Comparison of ENCODE assay signal across 9 mouse cellular contexts in the genomic region with DNA sequence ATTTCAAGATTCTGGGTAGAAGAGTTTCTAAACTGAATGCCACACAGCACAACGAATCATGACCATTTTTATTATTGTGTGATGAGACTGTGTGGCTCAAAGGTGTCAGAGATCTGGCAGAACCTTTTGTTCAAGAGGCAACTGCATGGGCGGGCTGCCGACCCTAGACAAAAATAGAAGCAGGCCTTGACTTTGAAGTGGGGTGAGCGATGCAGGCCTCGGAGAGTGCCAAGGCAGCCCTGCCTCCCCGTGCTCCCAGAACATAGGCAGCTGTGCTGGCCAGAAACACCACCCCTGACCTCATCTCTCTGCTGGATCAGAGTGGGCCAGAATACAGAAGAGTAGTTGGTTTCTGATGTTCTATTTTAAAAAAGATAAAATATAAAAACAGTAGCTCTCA. TPM values are rescaled to one million over a fixed set of nuclear protein-coding genes. Genes with fewer than 3 reads are reported as not detected.
DNase-seq lines count a peak whose midpoint lies in the region; ATAC-seq lines count a peak whose summit lies in the region.
"Had no signal": no experiment of that assay in that cellular context is flagged by ENCODE, and none has a peak within 500 bp of the region (broad histone marks: within the 10 kb centered on the region; RNA-seq: fewer than 3 reads in every experiment).

No protein-coding gene starts in this region.

- ATAC-seq in limb, embryonic 12.5 days (ENCODE audit: insufficient number of reproducible peaks, insufficient read depth, low FRiP score, low TSS enrichment, low read depth), result no peak
- ATAC-seq in heart, embryonic 16.5 days (replicated peaks; ENCODE audit: extremely low read depth, insufficient read depth, low FRiP score), result peak; percentile 94
- 0 out of 2 replicates have a peak, but pooled peaks have one; percentile 35 for ATAC-seq in megakaryocyte-erythroid progenitor cell, adult 5-6 weeks (replicated peaks; ENCODE audit: low FRiP score, low TSS enrichment, poor library complexity, severe bottlenecking)

- WGBS in limb, embryonic 12.5 days, result 37% methylated on average over 6 of the region's 6 CpGs
- 53% methylated on average over 6 of the region's 6 CpGs for WGBS in limb, embryonic 10.5 days
- 12% methylated on average over 6 of the region's 6 CpGs for WGBS in heart, embryonic 16.5 days

- H3K9ac ChIP-seq in limb, embryonic 12.5 days (replicated peaks), result no peak overlapping the region
- peak overlapping the region; percentile 58 for H3K9ac ChIP-seq in heart, embryonic 16.5 days (ENCODE audit: low read length)
- H3K9ac ChIP-seq: midbrain, embryonic 12.5 days had no signal

- no peak for DNase-seq in limb, embryonic 10.5 days (ENCODE audit: low spot score)
- DNase-seq in T-cell, adult 2 months (ENCODE audit: low spot score), result no peak
- no peak for DNase-seq in spleen, adult 12 weeks (ENCODE audit: low spot score)
- DNase-seq in urinary bladder, postnatal 10 days (ENCODE audit: low spot score), result no peak

- no peaks in the 10 kb centered on the region for H3K9me3 ChIP-seq in limb, embryonic 12.5 days
- no peaks in the 10 kb centered on the region for H3K9me3 ChIP-seq in limb, embryonic 10.5 days (replicated peaks)
- no peaks in the 10 kb centered on the region for H3K9me3 ChIP-seq in heart, embryonic 16.5 days (replicated peaks; ENCODE audit: control insufficient read depth, low read length)
- H3K9me3 ChIP-seq: midbrain, embryonic 12.5 days had no signal

- H3K27me3 ChIP-seq in limb, embryonic 12.5 days, result no peaks in the 10 kb centered on the region
- no peaks in the 10 kb centered on the region for H3K27me3 ChIP-seq in limb, embryonic 10.5 days (ENCODE audit: low read depth, poor library complexity, severe bottlenecking)
- no peaks in the 10 kb centered on the region for H3K27me3 ChIP-seq in heart, embryonic 16.5 days (ENCODE audit: control insufficient read depth, insufficient read depth, low read length)
- H3K27me3 ChIP-seq: midbrain, embryonic 12.5 days had no signal

- no peak overlapping the region for H3K4me2 ChIP-seq in limb, embryonic 12.5 days
- peak overlapping the region; percentile 51 for H3K4me2 ChIP-seq in heart, embryonic 16.5 days (ENCODE audit: low read depth, low read length)
- H3K4me2 ChIP-seq: midbrain, embryonic 12.5 days had no signal

- peaks cover 18% of the 10 kb centered on the region for H3K4me1 ChIP-seq in limb, embryonic 12.5 days (replicated peaks)
- H3K4me1 ChIP-seq in limb, embryonic 10.5 days, result peaks cover 14% of the 10 kb centered on the region; the same call in 1 of the 2 replicates
- H3K4me1 ChIP-seq in brown adipose tissue, adult 24 weeks (ENCODE audit: control insufficient read depth, insufficient read depth, insufficient read length, low read length), result peaks cover 14% of the 10 kb centered on the region
- H3K4me1 ChIP-seq in heart, embryonic 16.5 days (ENCODE audit: control insufficient read depth, insufficient read depth, low read length), result peaks cover 19% of the 10 kb centered on the region

- H3K4me3 ChIP-seq in limb, embryonic 12.5 days (replicated peaks), result no peak overlapping the region
- no peak overlapping the region for H3K4me3 ChIP-seq in limb, embryonic 10.5 days
- no peak overlapping the region for H3K4me3 ChIP-seq in brown adipose tissue, adult 24 weeks (ENCODE audit: insufficient read depth, low read depth, low read length)
- H3K4me3 ChIP-seq in heart, embryonic 16.5 days (ENCODE audit: low read length), result peak overlapping the region; percentile 1; the same call in 1 of the 2 replicates
- H3K4me3 ChIP-seq: midbrain, embryonic 12.5 days had no signal

- no peaks in the 10 kb centered on the region for H3K36me3 ChIP-seq in limb, embryonic 12.5 days
- no peaks in the 10 kb centered on the region for H3K36me3 ChIP-seq in limb, embryonic 10.5 days
- no peaks in the 10 kb centered on the region for H3K36me3 ChIP-seq in heart, embryonic 16.5 days (ENCODE audit: control insufficient read depth, insufficient read depth)
- H3K36me3 ChIP-seq: midbrain, embryonic 12.5 days had no signal

- H3K27ac ChIP-seq in limb, embryonic 12.5 days, result peak overlapping the region; percentile 36; the same call in 1 of the 2 replicates
- no peak overlapping the region for H3K27ac ChIP-seq in limb, embryonic 10.5 days
- peak overlapping the region; percentile 58 for H3K27ac ChIP-seq in brown adipose tissue, adult 24 weeks (replicated peaks; ENCODE audit: low read depth, low read length)
- H3K27ac ChIP-seq in heart, embryonic 16.5 days (ENCODE audit: low read length), result peak overlapping the region; percentile 98
- H3K27ac ChIP-seq: midbrain, embryonic 12.5 days had no signal

RNA-seq across cellular contexts. Expression of gene Myoz2, which starts 57.6 kb away (rescaled TPM):
- polyA plus RNA-seq in limb, embryonic 12.5 days (2016; fragmentation: Nextera tagmentation; extraction: Ambion mirVana), result 6.8 and 7.4 TPM in 2 replicates
- 0.11 TPM in 1 of 2 replicates, not detected in the other for polyA plus RNA-seq in limb, embryonic 10.5 days (2016; fragmentation: Nextera tagmentation; extraction: Ambion mirVana)
- polyA plus RNA-seq in brown adipose tissue, adult 24 weeks (2012; ENCODE audit: insufficient read depth, insufficient read length, missing spikeins), result 5.9 and 7.5 TPM in 2 replicates
- polyA plus RNA-seq in heart, embryonic 16.5 days (2015; fragmentation: Nextera tagmentation; extraction: Ambion mirVana), result 243 and 252 TPM in 2 replicates
- not detected in 2 replicates for total RNA-seq in megakaryocyte-erythroid progenitor cell, adult 5-6 weeks (2014; fragmentation: Nextera tagmentation)
- total RNA-seq in megakaryocyte-erythroid progenitor cell, adult 5-6 weeks (2017), result not detected in 2 replicates
- polyA plus RNA-seq: midbrain, embryonic 12.5 days had no signal

Comparison
In these comparisons a context has a peak if more than half of its experiments do, and no peak if none do; other contexts are left out.
1. RNA of gene Myoz2, which starts 57.6 kb away (polyA plus RNA-seq): 243 to 252 TPM in heart, embryonic 16.5 days; 5.9 to 7.5 TPM in brown adipose tissue, adult 24 weeks, 6.8 to 7.4 TPM in limb, embryonic 12.5 days and 0.11 TPM in limb, embryonic 10.5 days; every median in the first group is over 10 times any median in the second.